20 mouse cellular contexts compared by ENCODE assay signal in genomic region chr14:122258297-122258696, GRCm38 (mm10).
"Had no signal": no experiment of that assay in that cellular context is flagged by ENCODE, and none has a peak within 500 bp of the region (broad histone marks: within the 10 kb centered on the region; RNA-seq: fewer than 3 reads in every experiment).

No protein-coding gene starts in this region.

- ATAC-seq: liver, postnatal 0 days; lung, postnatal 0 days; midbrain, embryonic 15.5 days had no signal

- DNase-seq: kidney, adult 8-10 months; kidney, postnatal 14 days; left cerebral cortex, postnatal 4 days; liver, postnatal 0 days; lung, embryonic 14.5 days; thymus, adult 2 months; thymus, postnatal 14 days; thymus, postnatal 4 days had no signal

- H3K9me3 ChIP-seq: kidney, embryonic 15.5 days; limb, embryonic 12.5 days; limb, embryonic 15.5 days; midbrain, embryonic 12.5 days; midbrain, embryonic 15.5 days; neural tube, embryonic 12.5 days; neural tube, embryonic 15.5 days had no signal

- H3K27ac ChIP-seq: kidney, embryonic 15.5 days; limb, embryonic 12.5 days; limb, embryonic 15.5 days; liver, embryonic 14.5 days; macrophage; midbrain, embryonic 12.5 days; midbrain, embryonic 15.5 days; neural tube, embryonic 12.5 days; neural tube, embryonic 15.5 days; stomach, postnatal 0 days had no signal

- H3K9ac ChIP-seq: kidney, embryonic 15.5 days; limb, embryonic 12.5 days; limb, embryonic 15.5 days; liver, embryonic 14.5 days; liver, postnatal 0 days; lung, embryonic 14.5 days; midbrain, embryonic 12.5 days; midbrain, embryonic 15.5 days; neural tube, embryonic 12.5 days; neural tube, embryonic 15.5 days had no signal

- H3K36me3 ChIP-seq: kidney, embryonic 15.5 days; limb, embryonic 12.5 days; limb, embryonic 15.5 days; midbrain, embryonic 12.5 days; midbrain, embryonic 15.5 days; neural tube, embryonic 12.5 days; neural tube, embryonic 15.5 days had no signal

- H3K4me3 ChIP-seq: kidney, embryonic 15.5 days; limb, embryonic 12.5 days; limb, embryonic 15.5 days; midbrain, embryonic 12.5 days; midbrain, embryonic 15.5 days; neural tube, embryonic 12.5 days; neural tube, embryonic 15.5 days had no signal

- H3K4me2 ChIP-seq: kidney, embryonic 15.5 days; limb, embryonic 12.5 days; limb, embryonic 15.5 days; liver, embryonic 11.5 days; lung, embryonic 14.5 days; midbrain, embryonic 12.5 days; midbrain, embryonic 15.5 days; neural tube, embryonic 12.5 days; neural tube, embryonic 15.5 days had no signal
